Mouse (Mus musculus): Measurements from ENCODE around the gene AC161166.1. TPM values are rescaled to one million over a fixed set of nuclear protein-coding genes. Genes with fewer than 3 reads are reported as not detected.

AC161166.1 gene
- total RNA-seq (2022) = not detected

DNA sequence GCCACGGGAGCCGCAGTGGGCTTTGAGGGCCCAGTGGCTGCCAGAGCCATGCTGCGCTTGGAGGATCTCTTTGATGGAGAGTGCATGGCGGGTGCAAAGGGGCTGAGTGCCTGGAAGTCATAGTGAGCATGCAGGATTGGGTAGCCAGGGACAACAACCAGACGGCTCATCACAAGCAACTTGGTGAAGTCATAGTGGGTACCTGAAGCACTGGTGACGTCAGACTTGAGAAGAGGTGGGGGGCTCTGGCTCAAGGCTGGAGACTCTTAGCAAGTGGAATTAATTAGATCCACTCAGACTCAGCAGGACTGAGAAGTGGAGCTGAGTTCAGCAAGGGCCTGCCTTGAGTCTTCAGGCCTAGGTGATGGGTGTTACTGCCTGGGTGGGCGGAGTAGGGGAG is at the start of gene AC161166.1:
AC161166.1 (minus strand) TSS at position 101 of the 400 bp plus-strand sequence.
- no peak for DNase-seq

DNA sequence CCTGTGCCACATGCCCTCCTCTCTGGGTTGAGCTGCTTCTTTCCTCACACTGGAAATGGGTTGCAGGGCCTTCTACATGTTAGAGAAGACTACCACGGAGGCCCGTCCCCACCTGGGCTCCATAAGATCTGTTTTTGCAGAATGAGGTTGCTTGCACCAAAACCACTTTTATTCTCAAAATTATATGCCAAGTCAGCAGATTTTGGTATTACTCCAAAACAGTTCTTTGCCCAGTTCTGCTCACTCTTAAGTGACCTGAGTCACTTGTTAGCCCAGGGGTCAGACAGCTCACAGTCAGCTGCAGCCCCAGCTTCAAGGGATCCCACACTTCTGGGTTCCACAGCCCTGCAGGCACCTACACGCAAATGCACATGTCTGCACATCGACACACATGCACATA is 49.2 kb upstream of the AC161166.1 start:
- no peak for DNase-seq

DNA sequence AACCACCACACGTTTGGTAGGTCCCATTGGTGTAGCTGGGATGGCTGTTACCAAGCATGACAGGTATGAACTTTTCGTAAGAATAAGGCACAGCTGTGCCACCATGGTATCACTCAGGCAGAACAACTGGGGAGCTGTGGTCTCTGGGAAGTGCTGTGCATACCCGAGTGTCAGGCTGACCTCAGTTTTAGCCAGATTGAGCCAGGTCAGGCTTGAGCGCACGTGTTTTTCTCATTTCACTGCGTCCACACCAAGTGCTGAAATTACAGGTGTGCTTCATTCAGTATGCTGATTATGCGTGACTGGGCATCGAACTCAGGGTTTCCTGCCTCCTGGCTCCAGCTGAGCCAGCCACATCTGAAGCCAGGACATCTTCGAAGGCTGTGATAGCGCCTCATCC is 43.5 kb upstream of the AC161166.1 start:
- no peak for DNase-seq

- no peak for DNase-seq
Observed at GRCm38 (mm10) chr7:24551985-24552759, 39.9 kb upstream of the AC161166.1 start.

- no peak for DNase-seq
Observed at GRCm38 (mm10) chr7:24547534-24548036, 35.3 kb upstream of the AC161166.1 start.

DNA sequence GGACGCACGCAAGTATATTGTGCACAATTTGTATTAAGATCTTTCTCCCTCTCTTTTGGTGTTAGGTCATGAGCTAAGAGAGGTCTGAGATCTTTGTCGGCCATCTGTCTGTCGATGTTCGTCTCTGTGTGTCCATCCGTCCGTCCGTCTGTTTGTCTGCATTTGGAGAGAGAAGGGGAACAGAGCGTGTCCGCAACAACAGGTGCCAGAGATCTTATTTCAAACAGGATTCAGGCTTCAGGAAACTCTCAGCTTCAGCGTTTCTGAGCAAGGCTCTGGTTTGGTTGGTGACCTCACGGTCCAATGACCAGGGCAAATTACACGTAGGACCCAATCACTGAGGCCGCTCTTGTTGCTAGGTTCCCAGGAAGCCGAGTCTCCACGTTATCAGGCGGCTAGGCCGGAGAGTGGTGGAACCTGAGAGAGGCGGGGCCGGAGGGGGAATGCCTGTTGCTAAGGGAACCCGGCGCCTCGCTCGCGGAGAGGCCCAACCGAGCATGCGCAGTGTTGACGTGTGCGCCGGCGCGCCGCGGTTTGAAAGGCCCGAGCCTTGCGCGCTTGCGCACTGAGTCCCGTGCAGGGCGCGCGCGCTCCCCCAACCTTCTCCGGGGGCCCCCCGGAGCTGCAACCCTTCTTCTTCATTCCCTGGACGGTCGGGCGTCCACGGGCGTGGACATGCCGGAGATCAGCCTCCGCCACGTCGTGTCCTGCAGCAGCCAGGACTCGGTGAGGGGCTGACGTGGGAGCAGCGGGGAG is 34.6 kb upstream of the AC161166.1 start:
- DNase-seq = peak; percentile 100

DNA sequence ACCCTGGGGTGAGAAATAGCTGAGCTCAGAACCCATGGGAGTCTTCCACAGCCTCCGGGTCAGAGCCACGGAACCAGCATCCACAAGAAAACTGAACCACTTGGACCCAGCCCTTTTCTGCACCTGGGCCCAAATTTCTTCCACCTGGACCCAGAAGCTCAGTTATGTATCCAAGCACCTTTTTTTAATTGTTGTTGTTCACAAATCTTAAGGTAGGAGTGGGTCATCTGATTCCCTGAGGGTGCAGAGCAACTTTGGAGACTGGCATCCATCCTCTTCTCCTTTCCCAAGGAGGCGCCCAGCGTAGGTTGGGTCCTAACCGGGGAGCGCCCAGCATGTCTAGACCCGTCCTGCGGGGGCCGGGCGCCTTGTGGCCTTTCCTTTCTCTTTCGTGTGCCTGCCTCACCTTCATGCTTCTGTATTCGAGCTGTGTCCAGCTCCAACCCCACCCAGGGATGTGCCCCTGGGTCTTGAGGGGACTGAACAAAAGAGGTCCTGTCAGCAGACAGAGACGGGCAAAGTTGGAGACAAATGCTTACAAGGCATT is 33.9 kb upstream of the AC161166.1 start, which contains the start of the genes Pinlyp and Xrcc1:
Pinlyp (minus strand) TSS at position 51 of the 547 bp plus-strand sequence.
Xrcc1 (plus strand) TSS at position 222 of the 547 bp plus-strand sequence.
- no peak for DNase-seq

GRCm38 (mm10) chr7:24544506-24544905 is 32.3 kb upstream of the AC161166.1 start:
- DNase-seq = no peak

- DNase-seq = no peak
Observed at GRCm38 (mm10) chr7:24539686-24540085, 27.4 kb upstream of the AC161166.1 start.

DNA sequence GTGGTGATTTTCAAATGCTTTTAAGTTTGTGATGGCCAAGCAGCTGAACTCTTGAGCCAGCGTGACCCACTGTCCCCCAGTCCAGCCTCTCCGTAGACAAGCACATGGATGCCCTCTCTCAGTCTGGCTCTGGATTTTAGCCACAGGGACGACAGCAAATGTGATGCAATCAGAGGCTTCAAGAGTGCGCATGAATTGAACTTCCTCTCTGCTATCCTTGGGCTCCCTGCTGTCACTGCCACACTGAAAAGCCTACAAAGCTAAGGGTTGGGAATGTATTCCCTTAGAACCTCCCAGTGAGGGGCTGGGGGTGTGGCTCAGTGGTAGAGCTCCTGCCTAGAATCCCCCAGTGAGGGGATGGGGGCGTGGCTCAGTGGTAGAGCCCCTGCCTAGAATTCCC is 26.4 kb upstream of the AC161166.1 start:
- DNase-seq = no peak

GRCm38 (mm10) chr7:24538154-24538553 is 25.9 kb upstream of the AC161166.1 start:
- DNase-seq = no peak

DNA sequence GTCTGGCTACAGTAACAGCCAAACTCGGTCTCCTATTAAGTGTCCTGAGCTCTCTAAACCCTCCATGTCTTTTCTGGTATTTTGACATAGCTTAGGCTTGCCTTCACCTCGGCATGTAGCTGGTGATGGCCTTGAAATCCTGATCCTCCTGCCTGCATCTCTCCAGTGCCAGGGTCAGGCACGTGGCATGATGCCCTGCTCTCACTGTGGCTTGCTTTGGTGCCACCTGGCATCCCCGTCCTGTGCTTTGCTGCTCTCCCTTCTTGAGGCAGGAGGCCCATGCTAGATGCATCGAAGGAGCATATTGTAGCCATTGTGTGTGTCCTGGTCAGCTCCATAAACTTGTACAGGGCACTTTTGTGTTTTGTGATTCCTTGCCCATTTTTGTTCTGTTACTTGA is 25.3 kb upstream of the AC161166.1 start:
- DNase-seq = no peak

DNA sequence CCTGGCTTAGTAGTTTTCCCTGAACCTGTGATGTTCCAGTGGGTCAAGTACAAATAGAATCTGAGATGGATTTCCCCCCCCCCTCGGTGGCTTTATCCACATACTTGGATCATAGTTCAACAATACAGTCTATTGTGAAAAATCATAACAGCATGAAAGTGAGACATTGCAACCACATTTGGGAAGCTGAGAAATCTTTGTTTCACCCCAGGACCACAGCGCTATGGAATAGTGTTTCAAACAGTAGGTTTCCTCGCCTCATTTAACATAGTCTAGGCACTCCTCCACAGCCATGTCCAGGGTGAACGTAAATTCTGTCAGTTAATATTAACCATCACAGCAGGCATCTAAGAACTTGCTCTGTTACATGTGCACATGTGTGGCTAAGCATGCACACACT is 24.8 kb upstream of the AC161166.1 start:
- no peak for DNase-seq

GRCm38 (mm10) chr7:24534301-24534700 is 22.0 kb upstream of the AC161166.1 start:
- DNase-seq = no peak

GRCm38 (mm10) chr7:24533806-24534205 is 21.6 kb upstream of the AC161166.1 start:
- DNase-seq = no peak

DNA sequence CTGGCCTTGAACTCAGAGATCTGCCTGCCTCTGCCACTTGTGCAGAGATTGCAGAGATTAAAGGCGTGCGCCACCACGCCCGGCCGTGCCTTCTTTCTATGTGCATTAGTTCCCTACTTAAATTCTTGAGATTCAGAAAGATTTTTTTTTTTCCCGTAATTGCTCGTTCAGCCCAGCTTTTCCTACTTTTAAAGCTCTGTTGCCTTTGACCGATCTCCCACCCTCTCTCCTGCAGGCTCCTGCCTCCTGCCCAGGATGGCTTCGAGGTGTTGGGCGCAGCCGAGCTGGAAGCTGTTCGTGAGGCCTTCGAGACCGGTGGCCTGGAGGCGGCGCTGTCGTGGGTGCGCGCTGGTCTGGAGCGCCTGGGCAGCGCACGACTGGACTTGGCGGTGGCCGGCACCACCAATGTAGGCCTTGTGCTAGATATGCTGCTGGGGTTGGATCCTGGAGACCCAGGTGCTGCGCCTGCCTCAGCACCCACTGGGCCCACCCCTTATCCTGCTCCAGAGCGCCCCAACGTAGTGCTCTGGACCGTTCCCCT is 20.8 kb upstream of the AC161166.1 start:
- no peak for DNase-seq

GRCm38 (mm10) chr7:24531211-24531971 is 19.1 kb upstream of the AC161166.1 start:
- DNase-seq = peak; percentile 69

DNA sequence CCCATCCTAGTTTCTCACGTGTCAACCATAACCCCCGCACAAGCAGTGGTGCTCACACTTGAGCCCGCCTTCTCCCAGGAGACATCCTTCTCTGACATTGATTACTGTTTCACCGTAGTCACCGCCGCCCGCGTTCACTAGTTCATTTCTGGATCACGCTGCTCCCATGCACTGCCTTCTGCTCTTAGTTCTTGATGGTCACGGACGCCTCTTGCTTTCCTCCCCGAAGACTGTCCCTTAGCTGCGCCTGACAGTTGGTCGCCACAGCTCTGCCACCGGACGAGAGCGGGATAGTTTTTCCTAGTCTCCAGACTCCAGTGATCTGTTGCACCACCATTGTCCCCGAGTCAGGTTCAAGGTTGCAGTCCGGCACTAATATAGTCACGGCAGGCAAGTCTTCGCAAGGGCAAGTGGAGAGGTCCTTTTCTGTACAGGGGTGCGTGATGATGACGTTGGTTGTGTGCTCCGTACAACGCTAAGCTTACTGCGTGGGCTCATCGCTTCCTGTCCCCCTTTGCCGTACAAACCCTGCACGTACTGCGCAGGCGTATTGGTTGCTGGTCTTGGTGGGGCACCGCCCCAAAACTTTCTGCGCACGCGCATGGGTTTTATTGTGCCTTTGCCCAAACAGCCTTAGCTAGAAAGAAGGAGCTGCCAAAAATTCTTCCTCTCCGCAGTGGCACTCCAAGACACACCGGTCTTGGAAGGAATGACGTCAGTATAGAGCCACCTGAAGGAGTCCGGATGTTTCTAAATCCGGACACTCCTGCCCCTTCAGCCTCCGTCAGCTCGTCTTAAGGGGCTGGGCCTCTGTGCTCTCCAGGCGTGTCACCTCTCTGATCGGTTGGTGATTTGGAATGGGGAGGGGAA is 18.0 kb upstream of the AC161166.1 start, which contains the start of gene Irgq:
Irgq (plus strand) TSS at position 628 of the 870 bp plus-strand sequence.
- DNase-seq = peak; percentile 99

DNA sequence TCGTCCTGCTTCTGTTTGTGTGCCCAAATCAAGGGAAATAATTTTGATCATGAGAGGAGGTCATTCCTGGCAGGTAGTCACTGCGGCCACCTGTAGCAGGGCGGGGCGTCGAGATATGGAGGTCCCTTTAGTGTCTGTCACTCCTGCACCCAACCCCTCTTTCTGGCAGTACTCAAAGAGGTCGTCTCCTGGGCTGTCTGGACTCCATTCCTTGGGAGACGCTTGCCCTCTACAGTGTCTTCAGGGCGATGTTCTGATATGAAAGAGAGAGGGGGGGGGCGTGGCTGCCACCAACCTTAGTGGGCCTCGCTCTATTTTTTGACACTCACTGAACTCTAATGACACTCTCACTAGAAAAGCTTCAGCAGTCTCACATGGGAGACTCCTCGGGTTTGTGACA is 17.3 kb upstream of the AC161166.1 start:
- no peak for DNase-seq

- no peak for DNase-seq
Observed at GRCm38 (mm10) chr7:24528861-24529260, 16.6 kb upstream of the AC161166.1 start.
